Mouse (Mus musculus) CH12.LX (cell line): ENCODE data around the gene Sdf4. TPM values are rescaled to one million over a fixed set of nuclear protein-coding genes. Genes with fewer than 3 reads are reported as not detected.

Experiments used
- DNase-seq: peaks from one replicate; pipeline ENCODE4 v3.0.0-alpha.2; 2013; ENCODE audit errors: extremely low read depth
- H3K27ac ChIP-seq: 2 replicates; pipeline ENCODE4 v1.5.1; 2012; ENCODE audit warnings: low read depth, mild to moderate bottlenecking, control low read depth, moderate library complexity; ENCODE audit not compliant: insufficient read depth
- H3K27me3 ChIP-seq: replicated peaks from 2 replicates; pipeline ENCODE3; 2012; ENCODE audit warnings: inconsistent platforms
- H3K36me3 ChIP-seq, 2 experiments: replicated peaks in 1 of 2; 2 replicates each; pipeline versions ENCODE3 to v1.6.1; 2012; ENCODE audit warnings: inconsistent platforms in 1 of 2, low read length in 1 of 2, mild to moderate bottlenecking in 1 of 2, mixed read lengths in 1 of 2, moderate library complexity in 1 of 2; ENCODE audit not compliant: control insufficient read depth in 1 of 2, insufficient read depth in 1 of 2
- H3K4me1 ChIP-seq, 2 experiments: 2 replicates each; pipeline ENCODE4 v1.6.1; 2012; ENCODE audit warnings: inconsistent platforms in 1 of 2, moderate library complexity in 1 of 2; ENCODE audit not compliant: insufficient read depth in 2 of 2, control insufficient read depth in 1 of 2
- H3K4me2 ChIP-seq: 2 replicates; pipeline ENCODE4 v1.6.1; 2012; ENCODE audit warnings: low read depth, mild to moderate bottlenecking, control low read depth; ENCODE audit not compliant: poor library complexity, insufficient read depth, severe bottlenecking
- H3K4me3 ChIP-seq, 3 experiments: fragments of 150-350 bp in 1 of 3; sonication (generic) in 1 of 3; replicated peaks in 1 of 3; 2 replicates each; pipeline versions ENCODE3 to v1.5.1; 2011 to 2012; ENCODE audit warnings: low read depth in 2 of 3, low read length in 2 of 3, mild to moderate bottlenecking in 2 of 3, moderate library complexity in 2 of 3, control low read depth in 1 of 3, improper control_type of control experiment in 1 of 3, inconsistent platforms in 1 of 3, mixed read lengths in 1 of 3; ENCODE audit not compliant: poor library complexity in 1 of 3
- H3K79me2 ChIP-seq: replicated peaks from 2 replicates; pipeline ENCODE4 v1.6.1; 2012; ENCODE audit warnings: mild to moderate bottlenecking, moderate library complexity; ENCODE audit not compliant: control insufficient read depth, poor library complexity, insufficient read depth, severe bottlenecking; ENCODE audit errors: extremely low read depth
- H3K9ac ChIP-seq: 2 replicates; pipeline ENCODE4 v1.6.1; 2012; ENCODE audit warnings: low read depth, mild to moderate bottlenecking, control low read depth, moderate library complexity; ENCODE audit not compliant: insufficient read depth
- H3K9me3 ChIP-seq: replicated peaks from 2 replicates; pipeline ENCODE3; 2012; ENCODE audit warnings: low read length, inconsistent platforms, mixed read lengths
- BHLHE40 ChIP-seq: IDR thresholded peaks from 2 replicates; pipeline ENCODE4 v1.6.1; 2011; ENCODE audit warnings: mild to moderate bottlenecking, low read depth, low read length, improper control_type of control experiment
- CTCF ChIP-seq, 2 experiments: IDR thresholded peaks in 1 of 2; conservative IDR thresholded peaks in 1 of 2; 2 replicates each; pipeline ENCODE4 v1.5.1; 2011 to 2012; ENCODE audit warnings: low read depth in 2 of 2, low read length in 2 of 2, improper control_type of control experiment in 1 of 2, inconsistent platforms in 1 of 2, mild to moderate bottlenecking in 1 of 2, moderate library complexity in 1 of 2
- ELF1 ChIP-seq: IDR thresholded peaks from 2 replicates; pipeline ENCODE4 v1.6.1; 2014; ENCODE audit warnings: low read depth, mild to moderate bottlenecking, inconsistent platforms, low read length, improper control_type of control experiment
- EP300 ChIP-seq: IDR thresholded peaks from 2 replicates; pipeline ENCODE4 v1.6.1; 2011; ENCODE audit warnings: low read length, improper control_type of control experiment
- GABPA ChIP-seq: IDR thresholded peaks from 2 replicates; pipeline ENCODE4 v1.6.1; 2012; ENCODE audit warnings: low read depth, low read length, improper control_type of control experiment, inconsistent platforms; ENCODE audit not compliant: insufficient replicate concordance
- HCFC1 ChIP-seq: IDR thresholded peaks from 2 replicates; pipeline ENCODE4 v1.6.1; 2012; ENCODE audit warnings: low read depth, mild to moderate bottlenecking, inconsistent platforms, low read length, improper control_type of control experiment
- MAFK ChIP-seq: IDR thresholded peaks from 2 replicates; pipeline ENCODE4 v1.6.1; 2011; ENCODE audit warnings: low read length, improper control_type of control experiment; ENCODE audit not compliant: insufficient replicate concordance
- MEF2A ChIP-seq: IDR thresholded peaks from 2 replicates; pipeline ENCODE4 v1.6.1; 2014; ENCODE audit warnings: low read depth, mild to moderate bottlenecking, inconsistent platforms, low read length, improper control_type of control experiment, borderline replicate concordance
- NELFE ChIP-seq: IDR thresholded peaks from 2 replicates; pipeline ENCODE4 v1.6.1; 2011; ENCODE audit warnings: low read depth, low read length, improper control_type of control experiment
- POLR2A ChIP-seq: IDR thresholded peaks from 2 replicates; pipeline ENCODE4 v1.6.1; 2011; ENCODE audit warnings: low read depth, mild to moderate bottlenecking, improper control_type of control experiment, low read length
- RAD21 ChIP-seq: IDR thresholded peaks from 2 replicates; pipeline ENCODE4 v1.6.1; 2011; ENCODE audit warnings: low read depth, mild to moderate bottlenecking, low read length, improper control_type of control experiment, moderate library complexity
- SIN3A ChIP-seq: IDR thresholded peaks from 2 replicates; pipeline ENCODE4 v1.6.1; 2012; ENCODE audit warnings: low read length, improper control_type of control experiment, inconsistent platforms
- SMC3 ChIP-seq: IDR thresholded peaks from 2 replicates; pipeline ENCODE4 v1.6.1; 2011; ENCODE audit warnings: low read depth, low read length, improper control_type of control experiment
- UBTF ChIP-seq: IDR thresholded peaks from 2 replicates; pipeline ENCODE4 v1.6.1; 2012; ENCODE audit warnings: low read depth, mild to moderate bottlenecking, inconsistent platforms, low read length, improper control_type of control experiment, moderate library complexity
- ZC3H11A ChIP-seq: IDR thresholded peaks from 2 replicates; pipeline ENCODE4 v1.6.1; 2012; ENCODE audit warnings: low read depth, mild to moderate bottlenecking, inconsistent platforms, low read length, improper control_type of control experiment
- dilution Hi-C: fragments of 300-500 bp; cut with MboI; formaldehyde crosslinking; loops from 2 replicates; pipeline ENCODE4 v1.14.3; 2020; ENCODE audit warnings: low sequenced_read_pairs; ENCODE audit not compliant: extremely low pct_unique_long_range_greater_than_20kb, extremely low pct_ligation_motif_present
- in situ Hi-C: fragments of 300-500 bp; cut with MboI; formaldehyde crosslinking; loops from 3 replicates; pipeline ENCODE4 v1.14.3; 2019; ENCODE audit warnings: low sequenced_read_pairs, low pct_ligation_motif_present, low pct_unique_long_range_greater_than_20kb, mixed read lengths
- polyA plus RNA-seq: library from polyadenylated mRNA; unstranded; fragments of >175 nt; gene quantifications from 2 replicates; pipeline ENCODE4 v1.2.1, GENCODE M21; 2012; ENCODE audit warnings: low read depth; ENCODE audit not compliant: insufficient read length
- total RNA-seq, 2 experiments: library from RNA; depleted of rRNA; stranded (reverse); fragments of 300-350 nt in 1 of 2; fragments of >200 nt in 1 of 2; gene quantifications; 2 replicates each; pipeline ENCODE4 v1.2.3; 2012 to 2014

Gene Sdf4
- total and polyA plus RNA-seq, 3 experiments: 167 to 211 (median 210) TPM

DNA sequence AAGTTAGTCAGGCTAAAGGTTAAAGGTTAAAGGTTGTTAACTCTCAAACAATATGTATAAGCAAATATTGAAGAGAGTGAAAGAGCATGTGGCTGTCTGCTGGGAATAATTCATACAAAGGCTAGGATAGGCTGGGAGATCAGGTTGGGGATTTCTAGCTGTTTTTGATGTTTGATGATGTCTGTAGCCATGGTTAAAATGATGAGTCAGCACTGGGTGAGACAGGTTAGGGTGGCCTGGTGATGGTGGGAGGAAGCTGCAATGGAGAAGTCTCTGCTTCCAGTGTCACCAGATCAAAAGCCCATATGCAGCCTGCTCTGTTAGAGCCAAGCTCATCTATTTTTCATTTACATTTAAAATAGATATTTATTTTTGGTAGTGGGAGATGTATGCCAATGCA, 45.6 kb upstream of the Sdf4 start:
- Histone ChIP-seq H3K27ac (no peak overlapping the region), H3K9ac (no peak overlapping the region), H3K79me2 (peaks cover 64% of the 10 kb centered on the region), H3K27me3 (no peaks in the 10 kb centered on the region), H3K4me1 (peaks cover 11 to 30% of the 10 kb centered on the region in 2 experiments), H3K4me3 (no peak overlapping the region), H3K36me3 (peaks cover 52 to 66% of the 10 kb centered on the region in 2 experiments), H3K4me2 (no peak overlapping the region), H3K9me3 (no peaks in the 10 kb centered on the region)
- no peak for DNase-seq
- TF ChIP-seq CTCF (conservative IDR thresholded peaks at IDR 0.05 in 1 of 2, IDR thresholded peaks at IDR 0.05 in 1 of 2; ENCODE audit: low read depth in 2 of 2, low read length in 2 of 2): no peak
- TF ChIP-seq BHLHE40: no peak
- TF ChIP-seq SIN3A: no peak
- TF ChIP-seq UBTF: no peak
- no peak for TF ChIP-seq ELF1
- TF ChIP-seq MAFK: peak; percentile 93
- dilution Hi-C loops (no loop called here), in situ Hi-C loops (loop anchor here (10.0 kb wide), 1 partner anchor 112 kb away; the partner anchor contains the start of genes Aurkaip1 and Mxra8)

DNA sequence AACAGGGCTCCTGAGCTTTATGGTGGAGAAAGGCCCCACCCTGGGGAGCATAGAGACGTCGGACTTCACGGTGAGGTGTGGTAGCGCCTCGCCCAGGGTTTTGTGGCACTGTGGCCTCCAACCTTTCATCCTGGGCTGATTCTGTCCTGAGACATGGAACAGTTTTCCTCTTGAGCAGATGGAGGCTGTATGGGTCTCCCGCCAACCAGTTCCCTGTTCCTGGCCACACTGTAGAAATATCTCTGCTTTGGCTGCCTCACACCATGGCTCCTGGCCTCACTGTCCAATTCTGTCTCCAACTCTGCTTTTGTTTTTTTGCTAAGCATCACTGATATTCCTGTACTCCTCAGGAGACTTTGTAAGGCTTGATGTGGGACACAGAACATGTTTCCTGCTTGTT, 37.2 kb upstream of the Sdf4 start:
- dilution Hi-C loops (no loop called here), in situ Hi-C loops (no loop called here)
- peaks cover 6% of the 10 kb centered on the region for H3K79me2 ChIP-seq
- TF ChIP-seq NELFE (no peak), UBTF (no peak)
- peaks cover 0 to 3% of the 10 kb centered on the region in 2 experiments; a peak in 2 of 4 replicates for H3K4me1 ChIP-seq
- H3K27ac ChIP-seq: no peak overlapping the region
- no peak overlapping the region for H3K4me3 ChIP-seq
- no peaks in the 10 kb centered on the region for H3K27me3 ChIP-seq
- H3K36me3 ChIP-seq: peaks cover 64 to 84% of the 10 kb centered on the region in 2 experiments
- no peak overlapping the region for H3K9ac ChIP-seq
- H3K4me2 ChIP-seq: no peak overlapping the region
- no peak for DNase-seq
- H3K9me3 ChIP-seq: no peaks in the 10 kb centered on the region

DNA sequence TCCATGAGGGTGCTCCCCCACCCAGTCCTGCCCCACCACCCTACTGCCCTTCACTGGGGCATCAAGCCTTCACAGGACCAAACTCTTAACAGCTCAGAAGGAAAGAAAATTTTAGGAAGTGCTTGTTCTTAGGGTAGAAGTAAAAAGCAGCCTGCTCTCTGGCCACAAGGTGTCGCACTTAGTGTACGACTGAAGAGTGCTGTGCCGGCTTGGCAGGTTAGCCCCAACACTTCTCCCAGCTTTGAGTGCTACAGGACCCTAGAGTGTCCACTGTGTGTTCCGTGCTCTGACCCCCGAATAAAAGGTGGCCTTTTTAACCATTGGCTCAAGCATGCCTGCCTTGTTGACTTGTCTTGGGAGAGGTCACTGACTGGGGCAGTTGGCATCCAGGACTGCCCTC, 33.4 kb upstream of the Sdf4 start:
- no peak overlapping the region for H3K27ac ChIP-seq
- H3K4me2 ChIP-seq: no peak overlapping the region
- H3K4me3 ChIP-seq: no peak overlapping the region
- no peaks in the 10 kb centered on the region for H3K9me3 ChIP-seq
- in situ Hi-C loops (no loop called here), dilution Hi-C loops (no loop called here)
- peaks cover 40 to 65% of the 10 kb centered on the region in 2 experiments for H3K36me3 ChIP-seq
- peaks cover 0 to 28% of the 10 kb centered on the region in 2 experiments; a peak in 2 of 4 replicates for H3K4me1 ChIP-seq
- no peaks in the 10 kb centered on the region for H3K79me2 ChIP-seq
- DNase-seq: peak; percentile 82
- H3K27me3 ChIP-seq: no peaks in the 10 kb centered on the region
- no peak overlapping the region for H3K9ac ChIP-seq
- TF ChIP-seq CTCF (conservative IDR thresholded peaks at IDR 0.05 in 1 of 2, IDR thresholded peaks at IDR 0.05 in 1 of 2; ENCODE audit: low read depth in 2 of 2, low read length in 2 of 2): peak; percentile 66 to 92
- 0 out of 2 replicates have a peak, but pooled peaks have one; percentile 12 for TF ChIP-seq MEF2A
- TF ChIP-seq NELFE: peak; percentile 51; the same call in 1 of the 2 replicates
- TF ChIP-seq ZC3H11A: peak; percentile 46; the same call in 1 of the 2 replicates
- TF ChIP-seq HCFC1: no peak
- 0 out of 2 replicates have a peak, but pooled peaks have one; percentile 33 for TF ChIP-seq POLR2A
- peak; percentile 87 for TF ChIP-seq RAD21
- no peak for TF ChIP-seq EP300
- TF ChIP-seq GABPA: no peak
- TF ChIP-seq SMC3: peak; percentile 89
